Mouse (Mus musculus): Measurements from ENCODE around the gene Rad9a. TPM values are rescaled to one million over a fixed set of nuclear protein-coding genes. Genes with fewer than 3 reads are reported as not detected.

Gene Rad9a
- polyA plus RNA-seq, 1 experiment from 2014 or later, result 24.1 TPM

- Histone ChIP-seq H3K4me3 (ENCODE audit: low read depth, low read length) (peak overlapping the region; percentile 45), H3K36me3 (ENCODE audit: control insufficient read depth, insufficient read depth, low read length) (no peaks in the 10 kb centered on the region), H3K27ac (ENCODE audit: low read depth, low read length) (peak overlapping the region; percentile 76), H3K9ac (ENCODE audit: low read depth, low read length) (peak overlapping the region; percentile 90), H3K9me3 (replicated peaks; ENCODE audit: control insufficient read depth, low read length) (no peaks in the 10 kb centered on the region), H3K27me3 (ENCODE audit: control insufficient read depth, insufficient read depth, low read length) (no peaks in the 10 kb centered on the region), H3K4me2 (peak overlapping the region; percentile 94), H3K4me1 (ENCODE audit: control insufficient read depth, insufficient read depth, low read length) (peaks cover 20% of the 10 kb centered on the region)
- ATAC-seq (replicated peaks; ENCODE audit: insufficient number of reproducible peaks, low FRiP score, low TSS enrichment), result peak; percentile 91
- WGBS (ENCODE audit: insufficient replicate concordance), result under 1% methylated on average over 43 of the region's 43 CpGs
These were observed 32.1 kb downstream of the Rad9a start for GRCm38 (mm10) chr19:4169378-4169784.

- Histone ChIP-seq H3K4me3 (ENCODE audit: low read depth, low read length) (no peak overlapping the region), H3K4me2 (no peak overlapping the region), H3K27me3 (ENCODE audit: control insufficient read depth, insufficient read depth, low read length) (no peaks in the 10 kb centered on the region), H3K9me3 (replicated peaks; ENCODE audit: control insufficient read depth, low read length) (no peaks in the 10 kb centered on the region), H3K36me3 (ENCODE audit: control insufficient read depth, insufficient read depth, low read length) (no peaks in the 10 kb centered on the region), H3K9ac (ENCODE audit: low read depth, low read length) (no peak overlapping the region), H3K4me1 (ENCODE audit: control insufficient read depth, insufficient read depth, low read length) (peaks cover 25% of the 10 kb centered on the region), H3K27ac (ENCODE audit: low read depth, low read length) (no peak overlapping the region)
- WGBS (ENCODE audit: insufficient replicate concordance), result 54% methylated on average over 9 of the region's 9 CpGs
- no peak for ATAC-seq (replicated peaks; ENCODE audit: insufficient number of reproducible peaks, low FRiP score, low TSS enrichment)
These were observed 34.6 kb downstream of the Rad9a start for GRCm38 (mm10) chr19:4166678-4167476.

GRCm38 (mm10) chr19:4164721-4165120 lies 36.7 kb downstream of the Rad9a start:
- no peak overlapping the region for H3K9ac ChIP-seq (ENCODE audit: low read depth, low read length)
- H3K36me3 ChIP-seq (ENCODE audit: control insufficient read depth, insufficient read depth, low read length), result peaks cover 6% of the 10 kb centered on the region; the same call in 1 of the 2 replicates
- H3K9me3 ChIP-seq (replicated peaks; ENCODE audit: control insufficient read depth, low read length), result no peaks in the 10 kb centered on the region
- no peak overlapping the region for H3K4me2 ChIP-seq
- 72% methylated on average over 2 of the region's 2 CpGs for WGBS (ENCODE audit: insufficient replicate concordance)
- H3K27ac ChIP-seq (ENCODE audit: low read depth, low read length), result no peak overlapping the region
- H3K4me1 ChIP-seq (ENCODE audit: control insufficient read depth, insufficient read depth, low read length), result peaks cover 11% of the 10 kb centered on the region
- no peak overlapping the region for H3K4me3 ChIP-seq (ENCODE audit: low read depth, low read length)
- no peak for ATAC-seq (replicated peaks; ENCODE audit: insufficient number of reproducible peaks, low FRiP score, low TSS enrichment)
- H3K27me3 ChIP-seq (ENCODE audit: control insufficient read depth, insufficient read depth, low read length), result no peaks in the 10 kb centered on the region

GRCm38 (mm10) chr19:4164100-4164499 lies 37.4 kb downstream of the Rad9a start:
- WGBS (ENCODE audit: insufficient replicate concordance), result 70% methylated on average over 3 of the region's 3 CpGs
- Histone ChIP-seq H3K4me3 (ENCODE audit: low read depth, low read length) (no peak overlapping the region), H3K4me1 (ENCODE audit: control insufficient read depth, insufficient read depth, low read length) (peaks cover 9% of the 10 kb centered on the region), H3K4me2 (no peak overlapping the region), H3K27me3 (ENCODE audit: control insufficient read depth, insufficient read depth, low read length) (no peaks in the 10 kb centered on the region), H3K27ac (ENCODE audit: low read depth, low read length) (no peak overlapping the region), H3K9ac (ENCODE audit: low read depth, low read length) (no peak overlapping the region), H3K9me3 (replicated peaks; ENCODE audit: control insufficient read depth, low read length) (no peaks in the 10 kb centered on the region), H3K36me3 (ENCODE audit: control insufficient read depth, insufficient read depth, low read length) (peaks cover 6% of the 10 kb centered on the region; the same call in 1 of the 2 replicates)
- no peak for ATAC-seq (replicated peaks; ENCODE audit: insufficient number of reproducible peaks, low FRiP score, low TSS enrichment)

GRCm38 (mm10) chr19:4163543-4163887 lies 37.9 kb downstream of the Rad9a start:
- H3K27ac ChIP-seq (ENCODE audit: low read depth, low read length), result peak overlapping the region; percentile 24; the same call in 1 of the 2 replicates
- whole genome bisulfite sequencing (ENCODE audit: insufficient replicate concordance), result 36% methylated on average over 4 of the region's 4 CpGs

GRCm38 (mm10) chr19:4162646-4163542 lies 38.6 kb downstream of the Rad9a start, which contains the start of gene Rps6kb2:
TSS of gene Rps6kb2 (minus strand) at chr19:4163354.
- Histone ChIP-seq H3K4me2 (peak within 1 kb of the TSS; percentile 88), H3K27ac (ENCODE audit: low read depth, low read length) (peak within 1 kb of the TSS; percentile 24; the same call in 1 of the 2 replicates), H3K9ac (ENCODE audit: low read depth, low read length) (peak within 1 kb of the TSS; percentile 85), H3K36me3 (ENCODE audit: control insufficient read depth, insufficient read depth, low read length) (peaks cover 6% of the 10 kb centered on the region), H3K27me3 (ENCODE audit: control insufficient read depth, insufficient read depth, low read length) (no peaks in the 10 kb centered on the region), H3K9me3 (replicated peaks; ENCODE audit: control insufficient read depth, low read length) (no peaks in the 10 kb centered on the region), H3K4me1 (ENCODE audit: control insufficient read depth, insufficient read depth, low read length) (peaks cover 9% of the 10 kb centered on the region), H3K4me3 (ENCODE audit: low read depth, low read length) (peak within 1 kb of the TSS; percentile 73)
- ATAC-seq (replicated peaks; ENCODE audit: insufficient number of reproducible peaks, low FRiP score, low TSS enrichment), result peak; percentile 70
- 6% methylated on average over 42 of the region's 42 CpGs for WGBS (ENCODE audit: insufficient replicate concordance)

More at GRCm38 (mm10) chr19:4163543-4163887, 37.9 kb downstream of the Rad9a start:
- peak overlapping the region; percentile 88 for H3K4me2 ChIP-seq
- H3K4me1 ChIP-seq (ENCODE audit: control insufficient read depth, insufficient read depth, low read length), result peaks cover 9% of the 10 kb centered on the region
- no peaks in the 10 kb centered on the region for H3K9me3 ChIP-seq (replicated peaks; ENCODE audit: control insufficient read depth, low read length)
- peaks cover 6% of the 10 kb centered on the region; the same call in 1 of the 2 replicates for H3K36me3 ChIP-seq (ENCODE audit: control insufficient read depth, insufficient read depth, low read length)
- no peaks in the 10 kb centered on the region for H3K27me3 ChIP-seq (ENCODE audit: control insufficient read depth, insufficient read depth, low read length)
- peak overlapping the region; percentile 73 for H3K4me3 ChIP-seq (ENCODE audit: low read depth, low read length)
- no peak for ATAC-seq (replicated peaks; ENCODE audit: insufficient number of reproducible peaks, low FRiP score, low TSS enrichment)
- peak overlapping the region; percentile 85; the same call in 1 of the 2 replicates for H3K9ac ChIP-seq (ENCODE audit: low read depth, low read length)

GRCm38 (mm10) chr19:4159049-4159448 lies 42.4 kb downstream of the Rad9a start:
- no peak overlapping the region for H3K27ac ChIP-seq (ENCODE audit: low read depth, low read length)
- no peak for ATAC-seq (replicated peaks; ENCODE audit: insufficient number of reproducible peaks, low FRiP score, low TSS enrichment)
- 93% methylated on average over 8 of the region's 8 CpGs for WGBS (ENCODE audit: insufficient replicate concordance)
- no peak overlapping the region for H3K4me3 ChIP-seq (ENCODE audit: low read depth, low read length)
- H3K4me2 ChIP-seq, result no peak overlapping the region
- peaks cover 13% of the 10 kb centered on the region for H3K36me3 ChIP-seq (ENCODE audit: control insufficient read depth, insufficient read depth, low read length)
- H3K9me3 ChIP-seq (replicated peaks; ENCODE audit: control insufficient read depth, low read length), result no peaks in the 10 kb centered on the region
- no peak overlapping the region for H3K9ac ChIP-seq (ENCODE audit: low read depth, low read length)
- H3K27me3 ChIP-seq (ENCODE audit: control insufficient read depth, insufficient read depth, low read length), result no peaks in the 10 kb centered on the region
- H3K4me1 ChIP-seq (ENCODE audit: control insufficient read depth, insufficient read depth, low read length), result peaks cover 7% of the 10 kb centered on the region; the same call in 1 of the 2 replicates

- H3K36me3 ChIP-seq (ENCODE audit: control insufficient read depth, insufficient read depth, low read length), result peaks cover 19% of the 10 kb centered on the region
- no peak for ATAC-seq (replicated peaks; ENCODE audit: insufficient number of reproducible peaks, low FRiP score, low TSS enrichment)
- H3K4me1 ChIP-seq (ENCODE audit: control insufficient read depth, insufficient read depth, low read length), result no peaks in the 10 kb centered on the region
- no peaks in the 10 kb centered on the region for H3K27me3 ChIP-seq (ENCODE audit: control insufficient read depth, insufficient read depth, low read length)
- no peak overlapping the region for H3K9ac ChIP-seq (ENCODE audit: low read depth, low read length)
- H3K27ac ChIP-seq (ENCODE audit: low read depth, low read length), result no peak overlapping the region
- H3K4me2 ChIP-seq, result no peak overlapping the region
- H3K9me3 ChIP-seq (replicated peaks; ENCODE audit: control insufficient read depth, low read length), result no peaks in the 10 kb centered on the region
- WGBS (ENCODE audit: insufficient replicate concordance), result 92% methylated on average over 12 of the region's 12 CpGs
- no peak overlapping the region for H3K4me3 ChIP-seq (ENCODE audit: low read depth, low read length)
These were observed 44.7 kb downstream of the Rad9a start for GRCm38 (mm10) chr19:4156771-4157170.

Data from heart, embryonic 11.5 days (tissue).